Mouse (Mus musculus) bone marrow, adult 2 months (tissue): ENCODE measurements around the gene Meox1.

Experiments
- CTCF ChIP-seq: fragments of 200-500 bp; IDR thresholded peaks from 2 replicates; pipeline ENCODE4 v1.5.1; 2011; ENCODE audit warnings: low read length, control low read depth; ENCODE audit not compliant: control insufficient read depth, insufficient read depth
- POLR2A ChIP-seq: fragments of 200-500 bp; IDR thresholded peaks from 2 replicates; pipeline ENCODE4 v1.6.1; 2011; ENCODE audit warnings: low read depth, mild to moderate bottlenecking, control low read depth, low read length, borderline replicate concordance; ENCODE audit not compliant: control insufficient read depth

GRCm38 (mm10) chr11:101870067-101870765, 24.0 kb downstream of the Meox1 start:
- TF ChIP-seq POLR2A (no peak), CTCF (no peak)
